Mouse (Mus musculus): Measurements from ENCODE around the gene Sat1.

Sat1 gene

DNA sequence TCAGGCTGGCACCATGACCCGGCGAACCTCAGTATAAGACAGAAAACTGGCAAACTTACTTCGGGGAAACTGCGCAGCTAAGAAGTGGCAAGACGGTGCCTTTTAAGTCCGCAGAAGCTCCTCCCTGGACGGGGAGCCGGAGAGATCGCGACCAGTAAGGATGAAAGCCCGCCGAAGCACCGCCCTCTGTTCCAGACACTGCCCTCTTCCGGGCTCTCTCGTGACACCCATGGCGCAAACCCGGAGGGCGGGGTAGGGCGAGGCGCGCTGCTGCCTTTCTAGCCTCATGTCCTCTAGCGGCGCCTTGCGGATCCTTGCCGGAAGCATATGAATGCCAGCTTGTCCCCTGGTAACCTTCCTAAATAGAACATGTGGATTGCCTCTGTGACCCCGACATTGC, at the start of gene Sat1:
Gene Sat1 (minus strand): TSS at position 179 of the 400 bp plus-strand sequence.
- TF ChIP-seq GATA4 (IDR thresholded peaks at IDR 0.05; ENCODE audit: insufficient replicate concordance, low read length), result peak; percentile 25; the same call in 1 of the 2 replicates

DNA sequence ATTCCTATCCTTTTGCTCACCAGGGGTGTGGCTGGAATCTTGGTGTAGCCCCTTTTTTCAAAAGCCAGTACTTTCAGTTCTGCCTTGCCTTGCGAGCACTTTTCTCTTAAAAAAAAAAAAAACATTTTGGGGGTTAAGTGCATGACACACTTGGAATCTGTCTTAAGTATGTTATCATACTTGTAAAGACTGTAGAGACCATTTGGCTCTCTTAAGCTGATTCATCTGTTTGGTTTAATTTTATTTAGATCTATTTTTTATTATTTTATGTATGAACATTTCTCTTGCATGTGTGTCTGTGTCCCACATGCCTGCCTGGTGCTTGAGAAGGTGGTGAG, 46.6 kb upstream of the Sat1 start:
- no peak for TF ChIP-seq GATA4 (IDR thresholded peaks at IDR 0.05; ENCODE audit: insufficient replicate concordance, low read length)

DNA sequence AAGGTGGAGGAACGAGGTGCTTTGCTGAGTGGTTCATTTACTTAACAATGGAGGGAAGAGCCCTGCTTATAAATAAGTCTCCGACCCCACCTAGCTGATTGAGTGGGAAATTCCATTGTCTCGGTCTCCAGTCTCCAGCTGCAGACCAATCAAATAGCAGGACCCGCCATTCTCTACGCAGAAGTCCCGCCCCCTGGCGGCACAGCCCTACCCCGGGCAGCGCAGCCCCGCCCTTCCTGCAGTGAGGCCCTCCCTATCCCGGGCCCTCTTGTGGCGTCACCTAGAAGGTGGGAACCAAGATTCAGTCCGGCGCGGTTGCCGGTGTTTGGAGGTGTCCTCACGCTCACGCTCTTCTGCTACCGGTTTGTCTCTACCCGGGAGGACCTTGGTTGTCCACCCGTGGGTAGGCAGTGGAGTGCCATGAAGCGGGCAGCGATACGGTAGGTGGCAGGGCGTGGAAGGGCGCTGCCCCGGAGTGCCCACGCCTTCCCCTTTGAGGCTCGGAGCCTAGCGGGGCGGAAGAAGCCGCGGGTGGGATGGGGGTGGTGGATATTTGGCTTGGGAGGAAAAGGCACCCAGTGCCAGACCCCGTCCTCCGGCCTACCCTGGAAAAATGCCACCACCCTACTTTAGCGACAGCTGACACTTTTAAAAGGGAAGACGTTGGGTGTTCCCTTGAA, 46.1 kb upstream of the Sat1 start, which contains the start of gene Acot9:
Gene Acot9 (plus strand): TSS at position 209 of the 680 bp plus-strand sequence.
- TF ChIP-seq GATA4 (IDR thresholded peaks at IDR 0.05; ENCODE audit: insufficient replicate concordance, low read length), result no peak; the same call in 1 of the 2 replicates

DNA sequence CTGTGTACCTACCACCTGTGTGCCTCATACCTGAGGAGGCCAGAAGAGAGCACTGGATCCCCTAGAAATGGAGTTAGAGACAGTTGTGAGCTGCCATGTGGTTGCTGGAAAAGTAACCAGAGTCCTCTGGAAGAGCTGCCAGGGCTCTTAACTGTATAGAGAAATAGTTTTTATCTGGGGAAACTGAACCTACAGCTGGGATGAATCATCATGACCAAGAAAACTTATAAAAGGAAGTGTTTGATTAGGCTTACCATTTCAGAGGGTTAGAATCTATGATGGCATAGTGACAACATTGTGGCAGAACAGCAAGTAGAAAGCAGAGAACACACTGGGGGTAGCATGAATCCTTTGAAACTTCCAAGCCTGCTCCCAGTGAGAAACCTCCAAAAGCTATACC, 40.6 kb upstream of the Sat1 start:
- TF ChIP-seq GATA4 (IDR thresholded peaks at IDR 0.05; ENCODE audit: insufficient replicate concordance, low read length), result no peak

DNA sequence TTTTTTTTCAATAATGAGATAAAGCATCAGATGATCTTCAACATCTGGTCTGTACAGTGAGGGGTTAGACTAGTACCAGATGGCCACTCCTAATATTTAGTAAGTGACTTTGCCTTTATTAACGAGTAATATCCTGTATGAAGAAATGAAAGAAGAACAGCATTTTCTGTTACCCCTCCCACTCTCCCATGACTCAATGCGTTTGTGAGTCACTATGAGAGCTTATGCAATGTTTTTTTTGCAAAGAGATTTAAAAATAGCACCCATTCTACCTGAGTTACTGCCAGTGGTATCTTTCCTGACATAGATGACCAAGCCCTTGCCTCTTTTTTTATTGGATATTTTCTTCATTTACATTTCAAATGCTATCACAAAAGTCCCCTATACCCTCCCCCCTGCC, 2.0 kb upstream of the Sat1 start:
- TF ChIP-seq GATA4 (IDR thresholded peaks at IDR 0.05; ENCODE audit: insufficient replicate concordance, low read length), result no peak

DNA sequence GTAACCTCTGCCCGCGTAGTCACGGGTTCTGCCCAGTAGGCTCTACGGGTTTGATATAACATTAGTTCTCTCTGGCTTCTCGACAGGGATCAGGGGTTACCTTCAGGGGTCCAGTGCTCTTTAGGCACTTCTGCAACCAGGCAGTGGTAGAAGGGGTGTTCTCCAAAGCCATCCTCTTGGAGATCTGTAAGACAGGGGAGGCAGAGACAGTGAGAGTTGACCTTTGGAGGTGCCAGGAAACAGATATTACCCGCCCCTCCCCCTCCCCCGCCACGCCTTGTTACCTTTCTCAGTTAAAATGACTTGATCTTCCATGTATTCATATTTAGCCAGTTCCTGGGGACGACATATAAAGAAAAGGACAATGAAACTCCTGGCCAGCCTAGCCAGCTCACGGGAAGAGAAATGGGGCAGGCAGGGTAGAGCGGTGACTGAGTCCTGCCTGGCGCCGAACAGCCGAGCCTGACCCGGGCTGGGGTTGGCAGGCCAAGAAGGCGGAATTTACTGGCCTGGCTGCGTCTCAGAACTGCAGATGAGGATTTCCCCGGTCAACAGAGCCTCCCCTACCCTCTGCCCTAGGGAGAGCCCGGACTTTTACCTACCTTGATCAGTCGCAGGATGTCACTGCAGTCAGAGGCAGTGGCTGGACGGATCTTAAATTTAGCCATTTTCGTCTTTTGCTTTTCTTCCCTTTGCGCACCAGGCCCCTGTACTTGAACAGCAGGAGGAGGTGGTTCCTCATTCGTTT, 574 bp downstream of the Sat1 start:
- no peak for TF ChIP-seq GATA4 (IDR thresholded peaks at IDR 0.05; ENCODE audit: insufficient replicate concordance, low read length)

DNA sequence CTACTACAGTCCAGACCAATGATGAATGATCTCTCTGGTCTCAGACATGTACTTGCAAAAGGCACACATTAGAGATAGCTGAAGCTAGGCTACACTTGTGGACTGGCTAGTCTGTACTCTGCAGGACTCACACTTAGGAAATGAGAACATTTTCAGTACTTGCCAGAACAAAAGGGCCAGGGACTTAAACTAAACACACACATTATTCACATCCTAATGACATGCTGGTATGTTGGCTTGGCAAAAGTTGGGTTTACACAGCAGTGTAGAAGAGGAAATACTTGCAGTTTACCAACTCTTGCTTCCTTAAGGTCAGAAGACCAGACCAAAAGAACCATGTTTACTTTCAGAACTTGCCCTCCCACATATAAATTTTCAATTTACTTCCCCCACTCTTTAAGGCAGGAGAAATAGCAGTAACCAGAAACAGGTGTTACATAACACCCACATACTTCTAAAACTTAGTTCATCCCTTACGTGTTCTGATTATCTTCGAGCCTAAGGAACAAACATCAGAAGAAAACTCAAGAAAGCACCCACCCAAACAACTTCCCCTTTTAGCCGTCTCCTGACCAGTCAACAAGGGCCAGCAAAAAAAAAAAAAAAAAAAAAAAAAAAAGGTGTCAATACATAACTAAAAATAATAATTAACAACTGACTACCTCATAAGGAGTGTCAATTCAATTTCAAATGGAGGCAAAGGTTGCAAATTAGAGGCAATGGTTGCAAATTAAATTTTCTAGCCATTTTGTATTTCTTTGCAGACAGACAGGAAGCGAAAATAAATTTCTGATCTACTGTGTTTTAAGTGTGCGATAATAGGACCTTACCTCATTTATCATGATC, 1.7 kb downstream of the Sat1 start:
- no peak for TF ChIP-seq GATA4 (IDR thresholded peaks at IDR 0.05; ENCODE audit: insufficient replicate concordance, low read length)

DNA sequence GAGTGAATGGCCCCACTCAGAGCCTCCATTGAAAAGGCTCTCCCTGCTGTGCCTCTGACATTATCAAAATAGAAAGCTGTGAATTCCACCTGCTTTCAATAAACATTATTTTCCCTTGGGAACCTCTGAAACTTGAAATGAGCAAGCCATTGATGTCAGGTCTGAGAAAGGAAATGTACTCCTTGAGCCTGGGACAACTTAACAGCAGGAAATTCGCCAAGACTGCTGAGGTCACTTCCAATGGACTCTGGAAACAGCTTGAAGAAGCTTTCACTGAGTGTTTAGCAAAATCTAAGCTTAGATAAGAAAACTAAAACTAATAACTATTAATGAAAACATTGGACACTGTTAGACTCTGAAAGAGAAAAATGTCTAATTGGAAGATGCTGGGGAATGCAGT, 7.6 kb downstream of the Sat1 start:
- TF ChIP-seq GATA4 (IDR thresholded peaks at IDR 0.05; ENCODE audit: insufficient replicate concordance, low read length), result no peak

DNA sequence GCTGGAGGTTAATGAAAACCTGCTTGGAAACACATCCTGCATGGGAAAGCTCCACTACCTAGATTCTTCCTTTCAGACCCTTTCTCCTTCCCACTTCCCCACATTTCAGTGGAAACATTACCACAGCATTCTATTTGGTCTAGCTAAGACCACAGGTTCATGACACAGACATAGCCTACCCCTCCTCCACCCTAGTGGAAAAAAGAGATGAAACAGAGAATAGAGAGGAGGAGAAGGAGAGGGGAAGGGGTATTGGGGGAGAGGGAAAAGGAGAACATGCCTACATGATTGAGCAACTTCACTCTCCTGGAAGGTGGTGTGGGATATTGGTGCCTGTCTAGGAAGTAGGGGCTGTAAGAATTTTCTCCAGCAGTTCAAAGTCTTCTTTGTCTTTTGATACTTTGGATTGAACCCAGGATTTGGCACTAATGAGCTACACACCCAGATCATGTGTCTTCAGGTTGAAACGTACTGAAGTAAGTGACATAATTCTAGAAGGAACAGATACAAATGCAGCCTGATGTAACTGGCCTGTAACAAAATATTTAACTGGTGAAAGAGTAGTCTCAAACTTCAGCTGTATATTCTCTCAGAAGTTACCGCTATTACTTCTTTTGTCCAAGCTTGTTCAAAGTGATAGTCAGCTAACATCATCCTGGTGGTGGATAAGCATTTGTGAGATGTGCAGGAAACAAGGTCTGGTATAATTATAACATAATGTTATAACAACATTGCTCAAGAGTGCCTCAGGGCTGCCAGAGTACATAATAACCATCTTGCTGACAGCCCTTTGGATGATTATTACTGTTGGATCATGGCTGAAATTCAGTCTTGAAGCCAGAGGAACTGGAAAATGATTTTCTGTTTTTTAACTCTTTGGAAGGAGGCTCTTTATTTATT, 13.6 kb downstream of the Sat1 start:
- TF ChIP-seq GATA4 (IDR thresholded peaks at IDR 0.05; ENCODE audit: insufficient replicate concordance, low read length), result no peak

DNA sequence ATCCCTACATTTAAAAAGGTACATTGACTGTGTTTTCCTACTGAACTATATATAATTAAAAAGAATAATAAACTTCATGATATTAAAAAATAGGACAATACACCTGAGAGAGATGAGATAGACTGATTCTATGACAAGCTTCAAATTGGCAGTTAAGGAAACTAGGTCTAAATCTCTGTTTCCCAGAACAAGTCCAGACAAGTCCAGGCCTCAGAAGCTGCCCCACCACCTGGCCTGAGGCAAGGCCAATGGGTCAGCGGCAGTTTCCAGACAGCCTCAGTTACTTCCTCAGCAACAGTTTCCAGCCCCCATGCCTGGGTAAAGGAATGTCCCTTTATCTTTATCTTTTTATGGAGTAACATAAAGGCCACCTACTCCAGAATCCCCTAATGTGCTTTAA, 14.4 kb downstream of the Sat1 start:
- TF ChIP-seq GATA4 (IDR thresholded peaks at IDR 0.05; ENCODE audit: insufficient replicate concordance, low read length), result no peak

DNA sequence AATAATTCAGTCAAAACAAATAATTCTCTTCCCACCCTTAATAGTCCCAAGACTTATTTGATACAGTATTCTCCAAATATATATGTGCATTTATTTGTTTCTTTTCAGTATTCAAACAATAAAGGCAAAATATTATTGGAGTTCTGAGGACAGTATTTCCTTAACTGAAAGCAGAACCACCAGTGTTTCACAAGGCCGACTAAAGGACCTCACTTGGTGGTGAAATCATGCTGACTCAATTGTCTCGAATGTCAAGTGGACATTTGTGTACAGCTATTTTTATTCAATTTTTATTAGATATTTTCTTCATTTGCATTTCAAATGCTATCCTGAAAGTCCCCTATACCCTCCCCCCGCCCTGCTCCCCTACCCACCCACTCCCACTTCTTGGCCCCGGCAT, 21.3 kb downstream of the Sat1 start:
- no peak for TF ChIP-seq GATA4 (IDR thresholded peaks at IDR 0.05; ENCODE audit: insufficient replicate concordance, low read length)

DNA sequence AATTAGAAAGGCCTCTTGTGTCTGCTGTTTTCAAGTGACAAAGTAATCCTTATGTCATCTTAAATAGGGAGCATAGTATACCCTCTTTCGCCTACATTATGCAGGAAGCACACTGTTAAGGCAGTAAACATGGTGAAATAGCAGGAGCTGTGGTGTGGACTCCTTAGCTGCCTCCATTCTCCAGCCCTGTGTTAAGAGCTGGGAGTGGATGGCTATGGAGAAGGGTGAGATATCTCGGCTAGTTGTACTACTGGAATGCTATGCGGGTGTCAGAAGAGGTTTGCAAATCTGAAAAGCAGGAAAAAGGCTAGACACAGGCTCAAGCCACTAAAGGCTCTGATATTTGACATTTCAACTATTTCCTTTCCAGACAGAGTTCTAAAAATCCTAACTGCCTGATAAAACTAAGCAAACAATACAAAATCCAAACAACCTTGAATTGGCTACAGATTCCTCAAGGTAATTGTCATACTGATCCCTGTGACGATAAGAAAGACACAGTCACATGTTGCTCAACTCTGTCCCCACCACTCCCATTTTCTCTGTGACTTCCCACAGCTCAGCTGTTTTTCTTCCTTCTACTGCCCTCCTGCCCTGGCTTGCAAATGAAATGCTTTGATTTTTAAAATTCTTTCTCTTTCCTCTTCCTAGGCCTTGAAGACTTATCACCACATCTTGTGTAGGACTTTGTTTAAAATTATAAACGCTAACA, 22.4 kb downstream of the Sat1 start:
- TF ChIP-seq GATA4 (IDR thresholded peaks at IDR 0.05; ENCODE audit: insufficient replicate concordance, low read length), result no peak

DNA sequence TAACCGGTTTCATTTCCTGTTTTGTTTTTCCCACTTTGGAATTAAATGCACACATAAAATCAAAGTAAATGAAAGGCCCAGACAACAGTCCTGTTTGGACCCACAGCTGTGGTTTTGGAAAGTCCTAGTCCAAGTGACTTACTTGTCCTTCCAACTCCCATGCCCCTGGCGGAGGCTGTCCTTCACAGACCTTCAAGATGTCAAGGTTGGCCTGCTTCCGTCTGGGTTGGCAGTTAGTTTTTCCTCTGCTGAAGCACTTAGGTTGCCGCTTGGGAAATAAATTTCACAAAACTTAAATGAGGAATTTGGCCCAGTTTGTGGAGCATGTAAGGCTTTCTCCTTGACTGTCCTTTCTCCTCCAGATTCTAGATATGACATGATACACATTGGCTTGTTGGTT, 24.3 kb downstream of the Sat1 start:
- TF ChIP-seq GATA4 (IDR thresholded peaks at IDR 0.05; ENCODE audit: insufficient replicate concordance, low read length), result no peak

DNA sequence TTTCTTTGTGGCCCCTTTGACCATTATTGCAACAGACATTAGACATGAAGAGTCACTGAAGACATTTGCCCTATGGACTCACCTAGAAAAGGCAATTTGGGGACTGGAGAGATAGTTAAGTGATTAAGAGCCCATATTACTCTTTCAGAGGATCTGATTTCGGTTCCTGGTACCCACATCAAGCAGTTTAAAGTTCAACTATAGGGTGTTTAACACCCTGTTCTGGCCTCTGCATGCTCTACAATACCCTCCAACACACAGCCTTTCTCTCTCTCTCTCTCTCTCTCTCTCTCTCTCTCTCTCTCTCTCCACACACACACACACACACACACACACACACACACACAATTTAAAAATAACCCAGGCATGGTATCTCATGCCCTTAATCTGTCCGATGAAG, 38.6 kb downstream of the Sat1 start:
- no peak for TF ChIP-seq GATA4 (IDR thresholded peaks at IDR 0.05; ENCODE audit: insufficient replicate concordance, low read length)

Data from liver, adult (tissue).